Mouse (Mus musculus) liver, adult 2 months (tissue): Measurements from ENCODE around the gene Dennd2a.

Experiments
- CTCF ChIP-seq: fragments of 200-500 bp; IDR thresholded peaks from 2 replicates; pipeline ENCODE4 v1.5.1; 2011; ENCODE audit warnings: low read depth, low read length, control low read depth
- POLR2A ChIP-seq: fragments of 200-500 bp; IDR thresholded peaks from 2 replicates; pipeline ENCODE4 v1.6.1; 2011; ENCODE audit warnings: low read length, control low read depth; ENCODE audit not compliant: insufficient read depth; ENCODE audit errors: extremely low read depth

GRCm38 (mm10) chr6:39538227-39538626, 19.4 kb downstream of the Dennd2a start:
- TF ChIP-seq CTCF: no peak
- TF ChIP-seq POLR2A: no peak
